Mouse (Mus musculus) urinary bladder, postnatal 10 days (tissue): ENCODE measurements around the gene Saysd1.

Experiments used
- DNase-seq: peaks from one replicate; pipeline ENCODE4 v3.0.0; 2022; ENCODE audit warnings: low spot score

The Saysd1 gene

DNA sequence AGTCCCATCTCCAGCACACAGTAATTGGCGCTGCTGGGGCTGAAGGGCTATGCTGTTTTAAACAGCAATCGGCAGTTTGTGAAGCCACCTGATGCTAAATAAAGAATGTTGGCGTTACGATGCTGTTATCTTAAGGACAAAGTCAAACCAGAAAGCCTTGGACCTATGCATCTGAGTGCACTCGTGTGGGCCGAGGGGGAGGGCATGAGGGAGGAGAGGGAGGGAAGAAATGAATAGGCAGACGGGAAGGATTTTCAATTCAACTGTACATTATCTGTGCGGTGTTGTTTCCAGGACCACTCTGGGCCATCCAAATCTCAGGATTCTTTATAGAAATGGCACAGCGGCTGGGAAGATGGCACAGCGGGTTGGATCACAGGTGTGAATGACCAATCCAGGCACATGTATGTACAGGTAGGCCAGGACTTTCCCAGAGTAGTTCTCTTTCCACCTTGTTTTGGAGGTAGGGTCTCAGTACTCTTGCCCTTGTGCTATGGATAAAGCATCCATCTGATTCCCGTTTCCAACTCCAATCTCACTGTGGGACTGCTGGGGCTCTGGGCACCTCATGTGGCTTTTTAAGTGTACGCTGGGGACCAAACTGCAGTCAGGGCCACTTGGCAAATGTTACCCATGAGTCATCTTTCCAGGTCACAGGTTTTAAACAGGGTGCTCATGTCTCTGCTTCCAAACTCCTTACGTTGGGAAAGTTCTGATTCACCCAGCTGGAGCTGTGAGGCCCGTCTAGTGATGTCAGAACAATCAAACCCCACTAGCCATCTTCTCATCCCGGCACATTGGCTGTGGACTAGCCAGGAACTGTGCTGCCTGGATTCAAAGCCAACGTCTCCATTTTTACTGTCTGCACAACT lies at the start of gene Saysd1:
TSS of gene Saysd1 (minus strand) at position 51 of the 872 bp plus-strand sequence.
- DNase-seq, result no peak

DNA sequence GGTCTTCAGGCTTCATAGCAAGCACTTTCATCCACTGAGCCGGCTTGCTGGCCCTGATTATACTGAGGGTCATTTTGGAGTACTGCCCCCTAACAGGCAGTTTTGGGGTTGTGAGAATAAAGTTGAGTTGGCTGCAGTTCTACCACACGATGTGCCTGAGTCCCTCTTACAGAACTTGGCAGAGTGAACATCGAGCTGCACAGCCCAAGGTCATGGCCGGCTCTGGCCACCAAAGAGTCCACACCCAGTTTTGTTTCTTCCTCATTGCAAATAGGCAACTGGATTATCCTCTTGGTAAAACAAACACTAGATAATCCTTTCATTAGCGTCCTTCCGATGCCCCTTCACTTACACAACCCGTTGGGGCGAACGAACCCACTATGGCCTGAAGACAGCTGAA lies 47.1 kb upstream of the Saysd1 start:
- no peak for DNase-seq

DNA sequence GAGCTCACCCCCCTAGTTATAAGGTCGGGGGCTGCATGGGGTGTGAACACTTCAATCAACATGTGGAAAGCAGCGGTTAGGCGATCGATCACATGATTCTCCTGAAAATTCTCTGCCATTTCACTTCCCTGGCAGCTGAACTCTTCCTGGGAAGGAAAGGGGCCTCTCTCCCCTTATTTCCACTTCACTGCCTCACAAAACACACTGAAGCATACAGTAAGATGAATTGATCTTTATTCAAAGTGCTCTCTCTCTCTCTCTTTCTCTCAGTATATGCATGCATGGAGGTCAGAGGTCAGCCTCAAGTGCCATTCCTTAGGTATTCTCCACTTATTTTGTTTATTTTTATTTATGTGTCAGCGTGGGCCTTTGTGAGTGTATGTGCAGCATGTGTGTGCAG lies 45.4 kb upstream of the Saysd1 start:
- DNase-seq, result no peak

DNA sequence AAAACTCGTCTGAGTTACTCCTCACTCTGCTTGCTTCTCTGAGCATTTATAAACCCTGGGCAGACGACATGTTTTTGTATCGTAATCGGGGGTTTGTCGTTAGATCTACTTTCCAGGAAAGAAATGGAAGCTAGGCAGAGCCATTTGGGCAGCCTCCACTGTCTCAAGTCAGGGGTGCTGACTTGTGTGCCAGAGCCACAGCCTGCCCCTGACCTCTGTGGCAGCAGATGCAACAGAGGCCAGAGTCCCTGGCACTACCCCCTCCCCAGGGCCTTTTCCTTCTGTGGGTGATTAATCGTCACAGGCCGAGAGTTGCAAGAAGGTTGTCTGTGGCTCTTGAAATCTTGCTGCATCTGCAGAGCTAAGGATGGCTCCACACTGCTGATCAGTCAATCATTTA lies 44.3 kb upstream of the Saysd1 start:
- no peak for DNase-seq

DNA sequence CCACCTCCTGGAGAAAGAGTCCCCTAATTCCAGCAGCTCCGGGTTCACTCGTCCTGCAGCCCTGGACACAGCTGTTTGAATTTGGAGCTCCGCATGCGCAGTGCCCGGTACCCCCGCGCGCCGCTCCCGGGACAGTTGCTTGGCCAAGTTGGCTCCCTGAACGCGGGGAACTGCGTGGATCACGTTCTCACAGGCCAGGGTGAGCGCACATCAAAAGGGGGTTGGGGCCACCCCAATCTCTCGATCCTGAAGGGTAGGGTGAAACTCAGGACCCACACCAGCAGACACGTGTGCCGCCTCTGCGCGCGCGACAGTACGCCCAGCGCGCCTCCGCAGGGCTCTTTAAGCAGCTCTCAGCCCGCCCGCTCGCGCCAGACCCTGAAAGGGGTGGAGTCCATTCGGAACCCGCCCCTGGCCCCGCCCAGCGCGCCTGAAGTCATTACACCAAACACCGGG lies 43.2 kb upstream of the Saysd1 start, which contains the start of gene Kcnk5:
TSS of gene Kcnk5 (minus strand) at position 344 of the 456 bp plus-strand sequence.
- peak; percentile 58 for DNase-seq

DNA sequence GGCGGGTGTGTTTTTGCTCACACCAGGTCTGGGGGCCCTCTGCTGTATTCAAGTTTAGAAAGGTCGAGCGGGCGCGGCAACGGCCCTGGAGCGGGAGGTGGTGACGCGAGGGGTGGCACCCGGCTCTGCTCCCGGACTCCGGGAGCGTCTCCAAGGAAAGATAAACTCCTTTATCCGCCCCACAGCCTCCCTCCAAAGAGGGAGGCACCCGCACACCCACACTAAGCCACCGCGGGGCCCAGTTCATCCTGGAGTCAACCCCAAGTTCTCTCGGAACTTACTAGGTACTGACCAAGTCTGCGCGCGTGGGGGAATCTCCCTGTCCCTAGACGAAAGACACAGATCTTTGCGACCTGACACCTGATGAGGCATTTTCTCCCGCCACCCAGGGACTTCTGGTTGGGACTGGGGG lies 42.4 kb upstream of the Saysd1 start:
- DNase-seq, result no peak

DNA sequence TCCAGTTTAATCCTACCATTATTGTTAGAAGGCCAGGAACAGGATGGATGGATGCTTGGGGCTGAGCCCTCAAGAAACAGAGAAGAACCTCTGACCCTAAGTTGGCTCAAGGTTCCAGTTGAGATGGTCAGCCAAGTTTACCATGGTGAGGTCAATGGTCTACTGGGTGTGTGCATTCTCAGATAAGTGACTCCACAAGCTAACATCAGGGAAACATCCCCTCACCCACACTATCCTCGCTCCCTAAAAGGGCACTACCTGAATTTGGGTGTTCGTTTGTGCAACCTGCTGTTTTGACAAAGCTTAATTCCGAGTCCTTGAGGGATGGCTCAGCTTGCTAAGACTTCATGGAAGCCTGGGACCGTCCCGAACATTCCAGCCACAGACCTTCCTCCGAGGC lies 42.0 kb upstream of the Saysd1 start:
- no peak for DNase-seq

DNA sequence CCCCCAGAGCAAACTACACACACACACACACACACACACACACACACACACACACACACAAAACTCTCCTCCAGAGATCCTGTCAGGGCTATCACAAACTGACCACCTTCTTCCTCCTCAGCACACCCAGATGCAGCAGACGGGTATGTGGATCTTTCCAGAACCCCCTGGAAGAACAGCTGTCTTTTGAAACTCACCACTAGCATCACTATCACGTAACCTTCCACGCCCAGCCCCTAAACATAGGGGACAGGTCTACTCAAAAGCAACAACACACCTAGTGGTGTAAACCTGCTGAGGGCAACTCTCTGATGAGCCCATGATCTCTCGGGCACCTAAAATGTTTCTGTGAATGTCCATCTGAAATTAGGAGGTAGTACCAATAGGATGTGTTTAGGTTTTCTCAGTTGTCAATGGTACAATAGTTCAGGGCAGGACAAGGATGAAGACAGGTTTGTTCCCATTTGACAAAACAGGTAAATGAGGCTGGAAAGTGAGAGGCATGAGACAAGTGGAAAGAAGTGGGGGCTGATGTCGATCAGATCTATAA lies 41.5 kb upstream of the Saysd1 start:
- no peak for DNase-seq

DNA sequence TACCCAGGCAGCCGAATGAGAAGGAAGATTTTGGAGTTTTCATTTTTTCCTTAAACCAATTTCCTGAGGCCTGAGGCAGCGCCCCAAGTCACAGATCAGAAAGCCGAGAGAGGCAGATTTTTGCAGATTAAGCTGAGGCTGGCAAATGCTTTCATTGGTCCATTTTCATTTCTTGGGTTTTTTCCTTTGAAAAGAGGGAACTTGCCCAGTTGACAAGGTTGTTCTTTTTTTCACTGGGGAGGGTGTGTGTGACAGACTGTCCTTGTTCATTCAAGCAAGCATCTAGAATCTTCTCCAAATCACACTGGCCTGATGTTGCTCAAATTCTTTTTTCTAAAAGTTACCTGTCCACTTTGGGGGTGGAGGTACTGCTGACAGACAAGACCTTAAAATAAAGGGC lies 40.7 kb upstream of the Saysd1 start:
- DNase-seq, result no peak

DNA sequence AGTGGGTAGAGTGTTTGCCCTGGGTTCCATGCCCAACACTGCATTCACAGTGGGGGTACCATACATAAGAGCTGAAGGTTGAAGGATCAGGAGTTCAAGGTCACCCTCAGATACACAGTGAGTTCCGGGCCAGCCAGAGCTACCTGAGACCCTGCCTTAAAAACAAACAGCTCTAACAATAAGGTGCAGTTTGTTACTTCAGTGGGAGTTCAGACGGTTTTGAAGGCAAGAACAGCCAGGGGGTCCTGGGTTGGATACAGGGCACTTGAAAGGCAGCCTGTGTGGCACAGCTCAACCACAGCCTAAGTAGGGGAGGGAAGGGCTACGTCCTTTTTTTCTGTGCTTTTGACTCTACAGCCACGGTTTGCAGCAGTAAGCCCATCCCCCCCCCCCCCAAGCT lies 40.3 kb upstream of the Saysd1 start:
- no peak for DNase-seq

DNA sequence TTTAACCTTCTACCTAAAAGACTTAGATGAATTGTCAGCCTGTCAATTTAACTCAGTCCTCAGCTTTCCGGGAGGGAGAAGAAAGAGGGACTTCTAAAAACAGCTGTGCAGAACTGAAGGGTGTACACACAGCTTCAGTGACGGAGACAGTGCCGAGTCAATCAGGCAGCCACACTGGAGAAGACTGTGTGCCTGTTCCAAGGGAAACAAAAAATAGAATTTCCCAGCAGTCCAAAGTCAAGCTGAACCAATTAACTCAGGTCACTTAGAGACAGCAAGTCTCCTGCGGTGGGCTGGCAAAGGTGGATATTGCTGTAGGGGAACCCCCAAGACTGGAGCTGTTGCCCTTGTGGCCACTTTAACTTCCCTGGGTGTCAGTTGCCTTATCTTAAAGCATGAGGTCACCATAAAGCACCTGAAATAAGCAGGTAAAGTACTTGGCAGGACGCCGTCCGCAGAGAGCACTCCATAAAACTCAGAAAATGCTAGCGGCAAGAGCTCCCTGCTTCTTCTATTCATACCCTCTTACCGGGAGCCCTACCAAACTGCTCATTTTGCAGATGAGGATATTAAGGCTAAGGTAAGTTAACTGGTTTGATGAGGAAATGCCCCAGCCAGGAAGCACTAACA lies 39.3 kb upstream of the Saysd1 start:
- DNase-seq, result no peak

DNA sequence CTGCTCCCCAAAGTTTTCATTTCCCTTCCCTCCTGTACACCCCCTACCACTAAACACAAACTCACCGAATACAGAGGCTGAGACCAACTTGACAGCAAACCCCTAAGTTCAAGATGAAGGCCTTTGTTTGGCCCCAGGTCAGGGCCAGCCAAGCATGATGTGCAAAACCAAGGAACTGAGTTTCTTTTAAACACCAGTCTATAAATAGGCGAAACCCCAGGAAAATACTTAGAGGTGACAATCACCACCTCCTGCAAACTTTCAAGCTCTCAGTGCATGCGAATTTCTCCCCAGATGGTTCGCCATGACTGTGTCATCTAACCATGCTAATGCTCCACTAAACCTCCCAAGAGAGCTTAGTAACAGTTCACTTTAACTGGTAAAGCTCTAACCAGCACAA lies 37.4 kb upstream of the Saysd1 start:
- DNase-seq, result no peak

DNA sequence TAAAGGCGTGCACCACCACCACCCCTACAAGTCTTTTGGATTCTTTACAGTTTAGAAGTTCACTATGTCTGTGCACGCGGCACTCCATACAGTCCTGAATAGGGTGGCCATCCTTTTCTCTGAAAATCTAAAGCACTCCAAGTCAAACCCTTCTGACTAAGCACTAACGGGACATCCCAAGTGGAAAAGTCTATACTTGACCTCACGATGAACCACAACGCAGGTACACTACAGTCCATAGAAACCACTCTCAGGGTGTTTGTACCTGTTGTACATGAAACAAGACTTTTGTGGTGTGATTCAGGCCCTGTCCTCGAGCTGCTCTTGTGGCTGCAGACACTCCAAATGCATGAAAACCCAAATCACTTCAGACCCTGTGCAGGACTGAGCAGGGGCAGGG lies 36.8 kb upstream of the Saysd1 start:
- DNase-seq, result no peak

DNA sequence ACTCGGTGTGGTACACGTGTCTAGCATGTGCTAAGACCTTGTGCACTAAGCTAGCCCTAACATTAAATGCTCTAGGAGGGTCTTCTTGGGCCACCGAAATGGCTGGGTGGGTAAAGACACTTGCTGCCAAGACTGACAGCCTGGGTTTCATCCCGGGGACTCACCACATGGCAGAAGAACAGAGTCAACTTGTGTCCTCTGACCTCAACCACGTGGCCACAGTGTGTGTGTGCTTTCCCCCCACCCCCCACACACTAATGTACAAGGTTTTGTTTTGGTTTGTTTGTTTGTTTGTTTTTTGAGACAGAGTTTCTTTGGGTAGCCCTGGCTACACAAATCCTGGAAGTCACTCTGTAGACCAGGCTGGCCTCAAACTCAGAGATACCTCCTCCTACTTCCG lies 36.4 kb upstream of the Saysd1 start:
- DNase-seq, result no peak

DNA sequence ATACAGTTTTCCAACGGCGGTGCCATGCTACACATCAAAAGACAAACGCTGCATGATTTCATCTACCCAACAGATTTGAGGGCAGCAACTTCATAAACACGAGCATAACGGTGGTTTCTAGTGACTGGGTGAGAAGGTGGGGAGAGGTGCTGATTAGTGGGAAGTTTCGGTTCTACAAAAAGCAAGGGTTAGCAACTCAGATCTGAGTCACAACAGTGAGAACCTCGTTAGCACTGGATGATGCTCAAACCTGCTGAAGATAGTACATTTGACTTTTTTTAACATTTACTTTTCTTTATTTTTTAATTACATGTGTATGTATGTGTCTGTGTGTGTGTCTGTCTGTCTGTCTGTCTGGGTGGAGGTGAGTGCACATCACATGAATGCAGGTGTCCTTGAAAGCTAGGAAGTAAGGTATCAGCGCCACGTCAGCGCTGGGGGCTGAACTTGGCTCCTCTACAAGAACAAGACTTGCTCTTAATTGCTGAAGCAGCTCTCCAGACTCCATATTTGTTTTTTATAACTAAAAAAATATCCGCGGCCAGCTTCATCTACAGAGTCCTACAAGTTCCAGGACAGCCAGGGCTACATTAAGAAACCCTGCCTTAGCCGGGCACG lies 35.6 kb upstream of the Saysd1 start:
- DNase-seq, result no peak

DNA sequence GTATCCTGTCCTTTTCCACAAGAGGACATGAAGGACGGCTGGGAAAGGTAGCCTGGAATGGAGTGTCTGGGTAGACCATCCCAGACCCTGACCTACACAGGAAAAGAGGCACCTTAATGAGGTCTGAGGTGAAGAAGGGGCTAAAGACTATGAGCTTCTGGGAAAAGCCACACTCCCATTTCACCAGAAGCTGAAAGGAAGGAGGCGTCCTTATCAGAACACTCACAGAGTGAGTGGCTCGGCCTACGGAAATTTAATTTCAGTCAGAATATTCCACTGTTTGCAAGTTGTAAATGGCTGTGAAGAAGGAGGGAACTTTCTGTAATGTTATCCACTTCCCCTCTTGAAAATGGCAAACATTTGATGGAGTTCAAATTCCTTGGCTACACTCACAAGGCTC lies 34.6 kb upstream of the Saysd1 start:
- DNase-seq, result no peak

DNA sequence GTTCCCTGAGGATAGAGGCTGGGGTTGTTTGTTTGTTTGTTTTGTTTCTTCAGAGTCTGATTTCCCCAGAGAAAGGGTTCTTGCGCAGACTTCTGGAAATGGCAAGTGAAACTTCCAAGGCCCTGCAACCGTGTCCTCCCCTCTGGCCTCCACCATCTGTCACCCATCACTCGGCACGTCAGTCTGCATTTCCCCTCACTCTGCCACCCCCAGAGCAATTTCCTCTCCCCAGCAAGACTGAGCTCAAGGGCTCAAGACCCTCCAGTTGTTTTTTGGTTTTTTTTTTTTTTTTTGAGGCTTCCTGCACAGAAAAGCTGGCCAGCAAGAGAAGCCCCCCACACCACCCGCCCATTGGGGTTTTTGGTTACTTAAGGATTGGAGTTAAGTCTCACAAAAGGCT lies 34.2 kb upstream of the Saysd1 start:
- no peak for DNase-seq

DNA sequence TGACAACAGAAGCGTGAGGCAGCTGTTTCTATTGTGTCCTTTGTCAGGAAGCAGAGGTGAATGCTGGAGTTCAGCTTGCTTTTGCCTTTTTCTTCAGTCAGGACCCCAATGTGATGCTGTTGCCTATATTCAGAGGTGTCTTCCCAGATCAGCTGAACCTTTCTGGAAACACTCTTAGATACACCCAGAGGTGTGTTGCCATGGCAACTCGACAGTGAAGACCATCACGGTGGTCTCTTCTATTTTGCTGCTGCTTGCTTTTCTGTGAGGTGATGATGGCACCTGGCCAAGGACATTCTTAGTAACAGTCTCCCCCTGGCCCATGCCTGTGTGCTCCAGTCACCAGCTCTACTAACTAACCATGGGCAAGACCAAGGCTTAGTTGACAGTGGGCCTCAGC lies 33.5 kb upstream of the Saysd1 start:
- no peak for DNase-seq

DNA sequence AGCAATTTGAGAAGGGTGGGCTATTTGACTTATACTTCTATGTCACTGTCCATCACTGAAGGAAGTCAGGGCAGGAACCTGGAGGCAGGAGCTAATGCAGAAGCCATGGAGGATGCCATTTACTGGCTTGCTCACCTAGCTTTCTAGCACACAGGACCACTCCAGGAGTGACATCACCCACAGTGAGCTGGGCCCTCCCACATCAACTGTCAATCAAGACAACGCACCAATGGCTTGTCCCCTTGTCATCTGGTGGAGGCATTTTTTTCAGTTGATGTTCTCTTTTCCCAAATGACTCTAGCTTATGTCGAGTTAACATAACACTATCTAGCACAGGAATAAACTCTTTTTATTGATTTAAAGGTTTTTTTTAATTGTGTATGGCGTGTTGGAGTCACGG lies 30.9 kb upstream of the Saysd1 start:
- no peak for DNase-seq

DNA sequence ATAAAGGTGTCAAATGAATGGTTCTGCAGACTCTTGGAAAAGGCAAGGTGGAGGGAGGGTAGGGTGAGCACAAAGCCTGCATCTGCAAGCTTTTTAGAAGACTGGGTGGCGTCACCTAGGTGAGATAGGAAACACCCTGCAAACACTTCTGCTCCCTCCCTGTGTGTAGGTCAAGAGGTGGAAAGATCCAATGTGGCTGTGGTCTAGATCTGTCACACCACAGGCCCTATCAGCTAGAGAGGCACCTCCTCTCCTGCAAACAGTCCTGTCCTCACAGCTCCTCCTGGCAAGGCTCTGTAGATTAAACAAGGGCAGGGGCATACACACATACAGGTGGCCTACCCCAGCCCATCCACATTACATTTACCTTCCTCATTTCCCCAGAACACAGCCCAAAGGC lies 30.1 kb upstream of the Saysd1 start:
- DNase-seq, result no peak

DNA sequence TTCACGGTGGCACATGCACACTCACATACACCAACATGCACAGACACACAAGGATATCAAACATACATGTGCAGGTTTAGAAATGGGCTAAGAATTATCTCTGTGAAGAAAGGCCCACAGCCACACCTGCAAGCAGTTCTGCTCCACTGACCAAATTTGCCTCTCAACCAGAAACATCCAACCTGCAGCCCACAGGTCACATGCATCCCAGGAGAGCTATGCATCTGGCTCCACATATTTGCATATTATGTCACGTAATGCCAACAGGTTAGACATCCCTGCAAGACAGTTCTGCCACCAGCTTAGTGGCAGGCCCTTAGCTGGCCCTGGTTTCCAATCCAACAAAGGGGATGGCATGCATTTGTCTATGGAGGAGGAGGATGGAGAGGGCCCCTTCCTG lies 29.7 kb upstream of the Saysd1 start:
- no peak for DNase-seq

DNA sequence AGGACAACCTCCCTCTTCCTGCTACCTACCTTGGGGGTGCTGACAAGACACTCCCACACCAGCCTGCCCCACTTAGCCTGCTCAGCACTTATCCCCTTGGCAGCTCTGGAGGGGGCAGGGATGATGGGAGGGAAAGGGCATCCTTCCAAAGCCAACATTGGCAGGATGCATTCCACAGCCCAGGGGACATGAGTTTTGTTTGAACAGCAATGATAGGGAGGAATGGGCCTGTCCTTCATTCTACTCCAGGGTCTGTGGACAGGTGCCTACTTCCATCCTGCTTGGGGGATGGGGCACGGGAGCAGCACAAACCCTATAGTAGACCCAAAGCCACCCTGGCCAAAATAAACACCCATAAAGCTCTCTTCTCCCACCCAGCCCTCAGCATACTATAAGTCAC lies 27.1 kb upstream of the Saysd1 start:
- DNase-seq, result no peak

DNA sequence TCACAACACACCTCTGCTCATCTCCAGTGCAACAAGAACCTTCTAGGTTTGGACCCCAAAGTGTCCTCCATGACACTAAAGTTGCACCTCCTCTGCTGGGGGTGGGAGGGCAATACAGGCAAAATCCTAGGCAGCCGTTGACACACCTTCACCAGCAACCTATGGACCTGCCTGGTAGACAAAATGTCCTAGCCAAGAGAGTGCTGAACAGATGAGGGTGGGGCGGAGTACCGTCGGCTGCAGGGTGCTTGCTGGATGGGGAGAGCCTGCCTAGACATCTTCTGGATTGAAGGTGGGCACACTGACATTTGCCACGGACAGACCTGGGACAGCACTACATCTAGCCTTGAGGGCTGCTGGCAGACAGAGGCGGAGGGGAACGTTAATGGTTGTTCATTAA lies 26.1 kb upstream of the Saysd1 start:
- DNase-seq, result no peak
